Mouse (Mus musculus): Measurements from ENCODE around the gene Pgpep1l. TPM values are rescaled to one million over a fixed set of nuclear protein-coding genes. Genes with fewer than 3 reads are reported as not detected.
A peak's percentile ranks its signal among the peaks of the same experiment; 100 is the strongest.
"Not testable (repeated sequence)": the region's sequence is repeated elsewhere in the genome, so short reads cannot be mapped to it uniquely, and the experiment has no call there.

Pgpep1l gene
- not detected in 2 replicates for total RNA-seq (2017)

DNA sequence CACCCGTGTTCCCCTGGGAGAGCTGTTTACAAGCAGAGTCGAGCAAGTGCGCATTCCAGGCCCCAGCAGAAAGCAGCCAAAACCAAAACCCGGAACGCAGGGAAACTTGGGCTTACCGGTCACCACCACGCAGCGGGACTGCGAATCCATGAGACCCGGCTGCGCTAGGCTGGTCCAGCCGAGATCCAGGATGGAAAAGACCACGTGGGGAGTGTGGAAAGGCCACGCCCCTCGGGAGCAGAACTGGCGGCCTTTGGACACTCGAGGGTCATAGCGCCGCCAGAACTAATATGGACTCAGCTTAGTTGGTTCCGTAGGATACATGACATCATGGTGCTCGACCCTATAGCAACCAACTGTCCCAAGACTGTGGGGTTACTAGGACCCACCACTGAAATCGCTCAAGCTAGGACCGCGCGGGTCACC lies at the start of gene Pgpep1l:
Gene Pgpep1l, minus strand, starts transcription at position 206 of the 426 bp plus-strand sequence.
- 0 out of 2 replicates have a peak, but pooled peaks have one; percentile 25 for ATAC-seq (replicated peaks; ENCODE audit: low read depth, poor library complexity, severe bottlenecking)

DNA sequence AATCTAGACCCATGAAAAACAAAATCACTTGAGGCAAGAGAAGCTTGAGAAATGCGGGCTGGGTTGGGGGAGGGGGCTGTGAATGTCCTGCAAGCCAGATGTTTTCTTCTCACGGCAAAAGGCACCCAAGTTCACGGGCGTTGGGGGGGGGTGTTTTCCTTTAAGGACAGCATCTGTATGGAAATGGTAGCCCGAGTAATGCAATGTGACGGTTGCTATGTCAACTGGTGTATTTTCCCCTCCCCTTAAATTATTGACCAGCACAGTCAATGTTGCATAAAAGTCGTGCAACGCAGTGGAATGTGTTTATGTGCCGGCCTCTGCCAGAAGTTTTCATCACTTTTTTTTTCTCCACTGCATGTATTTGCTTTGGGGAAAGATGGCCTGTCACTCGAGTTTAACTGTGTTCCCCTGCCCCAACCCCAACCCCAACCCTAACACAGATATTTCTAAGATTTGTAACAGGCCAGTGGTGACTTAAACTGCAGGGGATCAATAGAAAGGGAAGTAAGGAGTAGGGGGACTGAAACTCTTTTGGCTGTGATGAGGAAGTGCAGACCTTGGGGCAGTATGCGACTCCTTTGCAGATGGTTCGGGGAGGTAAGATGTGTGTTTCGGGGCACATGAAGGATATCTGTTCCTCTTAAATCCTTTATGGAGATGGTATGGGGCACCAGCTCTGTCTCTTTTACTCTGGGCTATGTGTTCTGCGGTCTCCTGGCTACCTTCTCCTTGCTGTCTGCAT lies 49.2 kb upstream of the Pgpep1l start:
- ATAC-seq (replicated peaks; ENCODE audit: low read depth, poor library complexity, severe bottlenecking) = peak; percentile 65

DNA sequence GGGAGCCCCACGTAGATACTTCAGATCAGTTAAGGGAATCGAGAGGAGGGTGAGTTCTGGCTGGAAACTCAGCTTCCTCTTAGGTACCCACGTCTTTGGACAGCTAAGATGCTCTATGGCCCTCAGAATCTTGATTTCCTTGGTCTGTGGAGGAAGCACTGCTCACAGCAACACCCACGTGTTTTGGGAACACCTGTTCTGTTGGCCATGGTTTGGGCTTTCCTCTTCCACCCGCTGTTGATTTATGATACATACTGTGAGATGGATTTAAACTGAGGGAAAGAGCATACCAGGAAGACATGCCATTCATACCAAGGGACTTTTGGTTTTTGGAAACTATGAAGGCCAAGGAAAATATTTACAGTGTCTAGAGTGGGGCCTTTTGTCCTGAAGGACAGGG lies 48.4 kb upstream of the Pgpep1l start:
- no peak for ATAC-seq (replicated peaks; ENCODE audit: low read depth, poor library complexity, severe bottlenecking)

DNA sequence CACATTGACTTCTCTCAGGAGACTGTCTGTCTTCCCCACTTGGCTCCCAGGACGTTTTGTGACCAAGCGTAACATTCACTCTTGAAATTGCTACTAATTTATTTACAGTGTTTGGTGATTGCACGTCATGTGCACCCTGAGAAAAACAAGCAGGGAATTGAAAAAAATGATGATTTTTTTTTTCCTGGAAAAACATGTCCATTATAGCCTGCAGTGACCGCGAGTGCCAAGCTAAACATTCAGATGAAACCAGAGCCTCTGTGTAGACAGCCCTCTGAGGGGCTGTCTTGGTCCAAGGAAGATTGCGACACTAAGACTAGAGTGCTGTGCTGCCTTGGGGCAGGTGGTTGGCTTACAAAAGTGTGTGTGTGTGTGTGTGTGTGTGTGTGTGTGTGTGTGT lies 47.4 kb upstream of the Pgpep1l start:
- ATAC-seq (replicated peaks; ENCODE audit: low read depth, poor library complexity, severe bottlenecking) = no peak

DNA sequence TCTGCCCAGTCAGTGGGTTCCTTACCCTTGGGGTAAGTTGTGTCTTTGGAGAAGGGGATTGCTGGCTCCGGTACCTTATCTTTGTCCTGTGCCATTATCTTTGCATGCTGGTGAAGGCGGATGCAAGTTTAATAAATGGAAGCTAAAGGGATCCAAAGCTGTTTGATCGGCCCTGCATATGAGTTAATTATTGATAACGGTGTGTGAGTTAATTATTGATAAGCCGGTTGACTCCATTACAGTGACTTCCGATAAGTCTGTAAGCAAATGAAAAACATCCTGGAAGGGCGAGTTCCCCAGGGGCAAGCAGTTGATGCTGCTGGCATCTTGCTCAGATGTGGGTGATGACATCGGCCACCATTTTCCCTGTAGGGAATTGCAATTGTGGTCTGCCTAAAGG lies 42.7 kb upstream of the Pgpep1l start:
- ATAC-seq (replicated peaks; ENCODE audit: low read depth, poor library complexity, severe bottlenecking) = no peak

DNA sequence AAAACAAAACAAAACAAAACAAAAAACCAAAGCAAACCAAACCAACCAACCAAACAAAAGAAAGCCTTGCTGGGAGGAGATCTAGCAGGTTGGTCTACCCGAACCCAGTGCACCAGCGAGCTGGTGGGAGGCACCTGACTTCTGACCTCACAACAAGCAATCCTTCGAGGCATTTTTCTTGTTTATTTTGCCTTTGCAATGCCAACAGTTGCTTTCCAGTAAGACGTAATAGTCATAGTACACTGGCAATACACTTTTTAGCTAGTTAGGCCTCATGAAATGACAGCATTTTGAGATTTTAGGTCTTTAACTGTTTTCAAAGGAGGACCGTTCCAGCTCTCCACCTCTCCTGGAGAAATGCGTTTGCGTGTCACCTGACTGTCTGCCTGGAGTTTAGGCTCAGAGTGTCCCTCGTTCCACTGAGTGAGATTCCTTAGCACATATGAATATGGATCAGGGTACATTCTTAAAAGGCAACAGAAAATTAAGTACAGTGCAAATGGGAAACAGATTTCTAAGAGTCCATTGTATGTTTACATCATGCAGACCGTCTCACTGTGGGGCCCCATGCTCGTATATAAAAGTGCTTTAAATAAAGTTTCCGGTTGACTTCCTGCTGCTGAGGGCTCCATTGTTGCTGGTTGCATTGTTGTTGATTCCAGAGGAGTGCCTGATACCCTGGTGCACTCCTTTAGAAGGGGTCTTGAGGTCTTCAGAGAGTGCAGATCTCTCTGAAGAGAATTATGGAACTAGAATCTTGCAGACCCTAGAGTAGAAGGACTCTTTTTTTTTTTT lies 41.9 kb upstream of the Pgpep1l start:
- ATAC-seq (replicated peaks; ENCODE audit: low read depth, poor library complexity, severe bottlenecking) = no peak

DNA sequence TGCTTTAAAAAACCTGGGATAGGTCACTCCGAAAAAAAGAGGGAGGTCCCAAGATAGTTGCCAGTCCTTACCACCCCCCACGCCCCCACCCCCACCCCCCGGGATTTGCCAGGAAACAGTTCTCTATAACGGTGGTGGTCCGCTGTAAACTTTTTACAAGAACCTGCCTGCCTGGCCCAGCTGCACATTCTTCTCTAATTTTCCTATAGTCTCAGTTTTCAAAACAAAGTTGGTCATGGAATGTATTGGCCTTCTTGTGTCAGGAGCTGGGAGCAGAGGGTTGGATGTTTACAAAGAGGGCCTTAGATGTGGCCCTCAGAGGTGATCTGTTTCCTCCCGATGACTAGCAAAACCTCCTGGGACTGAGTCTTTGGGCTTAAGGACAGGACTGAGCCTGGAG lies 39.7 kb upstream of the Pgpep1l start:
- no peak for ATAC-seq (replicated peaks; ENCODE audit: low read depth, poor library complexity, severe bottlenecking)

DNA sequence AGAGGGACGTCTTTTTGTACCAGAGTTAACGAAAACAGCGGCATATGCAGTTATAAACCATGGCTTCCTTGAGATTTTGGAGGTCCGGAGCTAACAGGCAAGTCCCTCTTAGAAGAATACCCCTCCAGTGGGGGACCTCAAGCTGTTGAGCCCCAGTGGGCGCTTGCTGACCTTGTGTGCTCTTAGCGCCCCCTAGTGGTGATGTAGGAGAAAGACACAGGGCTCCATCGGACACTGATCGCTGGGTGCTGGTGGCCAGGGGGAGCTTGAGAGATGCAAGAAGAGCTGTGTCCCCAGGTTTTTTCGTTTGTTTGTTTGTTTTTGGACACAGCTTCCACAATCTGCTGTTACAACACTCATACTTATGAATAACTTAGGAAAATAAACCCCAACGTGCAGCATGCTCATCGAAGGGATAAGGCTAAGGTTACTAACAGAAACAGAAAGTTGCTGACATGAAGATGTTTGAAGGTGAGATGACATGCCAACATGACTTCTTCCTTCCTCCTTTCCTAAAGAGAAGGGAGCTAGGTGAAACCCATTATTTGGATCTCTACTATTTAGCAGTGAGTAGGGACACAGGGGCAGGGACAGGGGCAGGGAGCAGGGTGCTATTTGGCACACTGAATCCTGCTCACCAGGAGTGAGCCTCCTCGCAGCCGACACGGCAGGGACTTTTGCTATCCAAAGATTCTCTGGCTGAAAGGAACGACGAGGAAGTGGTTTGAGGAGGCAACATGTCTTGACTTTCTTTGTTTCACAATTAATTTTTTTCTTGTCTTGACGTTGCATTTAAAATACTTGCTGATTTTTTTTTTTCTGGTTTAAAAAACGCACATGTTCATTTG lies 38.8 kb upstream of the Pgpep1l start:
- peak; percentile 95 for ATAC-seq (replicated peaks; ENCODE audit: low read depth, poor library complexity, severe bottlenecking)

DNA sequence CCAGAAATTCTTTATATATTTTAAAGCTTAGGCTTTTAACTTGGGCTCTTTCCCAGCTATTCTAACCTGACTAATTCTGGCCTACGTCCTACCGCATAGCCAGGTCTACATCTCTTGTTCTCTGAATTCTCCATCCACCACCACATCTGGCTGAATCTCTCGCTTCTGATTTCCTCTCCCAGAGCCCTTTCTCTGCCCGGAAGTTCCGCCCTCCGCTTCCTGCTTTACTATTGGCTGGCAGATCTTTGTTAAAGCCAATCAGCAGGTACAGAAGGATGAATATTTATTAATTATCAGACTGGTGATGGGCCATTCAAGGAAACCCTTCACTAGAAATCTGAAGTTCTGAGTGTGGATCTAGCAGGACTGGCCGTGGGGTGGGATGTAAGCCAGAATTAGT lies 37.1 kb upstream of the Pgpep1l start:
- no peak for ATAC-seq (replicated peaks; ENCODE audit: low read depth, poor library complexity, severe bottlenecking)

DNA sequence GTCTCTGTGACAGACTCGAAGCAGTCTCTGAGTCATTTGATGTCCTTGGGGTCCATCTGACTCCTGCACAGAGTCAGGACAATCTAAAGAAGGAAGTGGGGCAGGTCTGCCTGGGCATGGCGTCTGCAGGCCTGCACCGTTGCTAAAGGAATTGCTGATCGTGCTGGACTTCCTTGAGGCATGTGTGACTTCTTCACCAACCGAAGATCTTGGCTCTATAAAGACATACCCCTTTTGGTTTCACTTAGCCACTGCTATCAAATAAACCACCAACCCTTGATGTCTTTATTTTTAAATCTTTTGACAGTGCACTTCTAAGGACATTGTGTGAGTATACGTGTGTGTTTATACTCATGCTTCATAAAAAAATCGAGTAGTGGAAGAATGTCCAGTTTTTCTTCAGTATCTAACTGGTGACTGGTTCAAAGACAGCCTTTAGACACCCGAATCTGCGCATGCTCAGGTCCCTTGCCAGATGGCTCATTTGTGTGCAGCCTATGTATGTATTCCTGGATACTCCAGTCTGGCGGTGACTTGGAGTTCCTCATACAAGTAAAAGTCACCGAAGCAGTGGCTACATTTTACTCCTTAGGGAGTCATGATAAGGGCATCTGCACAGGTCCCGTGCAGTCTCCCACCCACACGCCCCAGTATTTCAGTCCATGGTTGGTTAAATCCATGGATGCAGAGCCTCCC lies 34.5 kb upstream of the Pgpep1l start:
- peak; percentile 33; the same call in 1 of the 2 replicates for ATAC-seq (replicated peaks; ENCODE audit: low read depth, poor library complexity, severe bottlenecking)

DNA sequence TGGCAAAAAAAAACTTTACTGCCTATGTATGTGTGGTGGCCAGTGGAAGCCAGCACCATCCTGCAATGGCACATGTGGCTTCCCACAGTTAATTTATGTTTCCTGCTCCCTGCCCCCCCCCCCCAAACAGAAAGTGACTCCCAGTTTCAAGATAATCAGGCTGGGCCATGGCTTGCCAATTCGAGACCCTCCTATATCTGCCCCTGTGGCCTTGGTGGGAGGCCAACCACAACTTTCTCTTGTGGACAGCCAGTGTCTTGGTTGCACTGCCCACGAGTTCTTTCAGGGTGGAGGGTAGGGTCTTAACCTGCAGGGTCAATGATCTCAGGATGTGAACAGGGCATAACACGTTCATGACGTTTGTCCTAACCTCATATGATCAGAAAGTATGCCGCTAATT lies 32.5 kb upstream of the Pgpep1l start:
- ATAC-seq (replicated peaks; ENCODE audit: low read depth, poor library complexity, severe bottlenecking) = 0 out of 2 replicates have a peak, but pooled peaks have one; percentile 20

DNA sequence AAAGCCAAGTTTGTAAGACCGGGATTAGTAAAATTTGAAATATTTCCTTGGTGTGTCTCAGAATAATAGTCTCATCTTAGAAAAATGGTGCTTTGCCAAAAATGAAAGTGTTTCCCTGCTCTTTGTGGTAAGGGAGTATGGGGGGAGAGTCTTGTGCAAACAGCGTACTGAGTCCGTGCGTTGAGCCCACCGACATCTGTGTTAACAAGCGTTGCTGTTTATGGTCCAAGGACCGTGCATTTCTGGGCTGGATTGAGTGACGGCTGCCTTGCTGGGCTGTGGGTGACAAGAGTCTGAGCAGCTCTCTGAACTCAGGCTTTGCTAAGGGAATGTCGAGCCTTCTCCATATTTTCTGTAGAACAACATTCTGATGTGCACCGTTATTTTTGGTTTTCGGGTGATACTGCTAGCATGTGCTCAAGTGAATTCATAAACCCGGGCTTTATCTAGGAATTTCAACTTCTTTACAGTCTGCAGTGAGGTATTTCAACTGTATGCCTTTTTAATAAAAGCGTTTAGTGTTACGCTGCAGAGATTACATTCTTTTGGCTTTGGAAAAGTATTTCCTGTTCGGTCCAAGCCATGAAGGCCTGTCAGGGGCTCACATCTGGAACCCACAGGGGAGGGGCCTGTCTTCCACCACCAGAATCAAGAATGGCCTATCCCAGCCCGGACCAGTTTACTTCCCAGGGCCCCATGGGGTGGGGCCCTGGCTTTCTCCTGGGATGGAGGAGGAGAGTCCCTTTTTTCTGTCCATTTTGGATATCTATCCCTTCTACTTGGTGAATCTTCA lies 30.2 kb upstream of the Pgpep1l start:
- no peak for ATAC-seq (replicated peaks; ENCODE audit: low read depth, poor library complexity, severe bottlenecking)

DNA sequence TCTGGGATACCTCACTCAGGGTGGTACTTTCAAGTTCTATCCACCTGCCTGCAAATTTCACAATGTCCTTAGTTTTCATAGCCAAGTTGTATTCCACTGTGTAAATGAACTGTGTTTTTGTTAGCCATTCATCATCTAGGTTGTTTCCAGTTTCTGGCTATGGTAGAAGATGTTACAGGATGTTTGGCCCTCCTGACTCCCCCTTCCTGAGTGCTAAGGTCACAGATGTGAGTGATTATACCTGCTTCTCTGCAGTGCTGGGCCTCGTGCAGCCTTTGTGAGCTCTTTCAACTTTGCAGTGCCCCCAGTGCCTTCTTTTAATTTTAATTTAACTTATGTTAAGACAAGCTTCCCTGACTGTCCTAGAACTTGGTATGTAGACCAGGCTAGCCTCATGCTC lies 27.6 kb upstream of the Pgpep1l start:
- no peak for ATAC-seq (replicated peaks; ENCODE audit: low read depth, poor library complexity, severe bottlenecking)

DNA sequence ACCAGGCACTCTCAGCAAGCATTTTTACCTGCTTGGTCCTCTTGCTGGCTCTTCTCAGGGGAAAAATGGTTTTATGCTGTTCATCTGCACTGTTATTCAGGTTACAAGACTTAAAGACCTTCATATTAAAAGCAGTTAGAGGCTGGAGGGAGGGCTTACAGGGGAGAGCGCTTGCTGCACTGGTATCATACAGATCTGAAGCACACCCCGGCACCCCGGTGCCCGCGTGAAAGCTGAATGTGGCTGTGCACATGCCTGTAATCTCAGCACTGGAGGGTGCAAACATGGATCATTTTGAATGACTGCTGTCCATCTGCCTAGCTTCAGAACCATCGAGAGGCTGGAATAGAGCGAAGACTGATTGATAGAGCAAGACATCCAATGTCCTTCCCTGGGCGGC lies 25.0 kb upstream of the Pgpep1l start:
- ATAC-seq (replicated peaks; ENCODE audit: low read depth, poor library complexity, severe bottlenecking) = no peak

DNA sequence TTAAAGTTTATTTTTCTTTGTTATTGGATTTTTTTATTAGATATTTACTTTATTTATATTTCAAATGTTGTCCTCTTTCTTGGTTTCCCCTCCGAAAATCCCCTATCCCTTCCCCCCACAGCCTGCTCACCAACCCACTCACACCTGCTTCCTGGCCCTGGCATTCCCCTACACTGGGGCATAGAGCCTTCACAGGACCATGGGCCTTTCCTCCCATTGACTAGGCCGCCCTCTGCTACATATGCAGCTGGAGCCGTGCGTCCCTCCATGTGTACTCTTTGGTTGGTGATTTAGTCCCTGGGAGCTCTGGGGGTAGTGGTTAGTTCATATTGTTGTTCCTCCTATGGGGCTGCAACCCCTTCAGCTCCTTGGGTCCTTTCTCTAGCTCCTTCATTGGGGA lies 24.0 kb upstream of the Pgpep1l start:
- not testable (repeated sequence) for ATAC-seq (replicated peaks; ENCODE audit: low read depth, poor library complexity, severe bottlenecking)

DNA sequence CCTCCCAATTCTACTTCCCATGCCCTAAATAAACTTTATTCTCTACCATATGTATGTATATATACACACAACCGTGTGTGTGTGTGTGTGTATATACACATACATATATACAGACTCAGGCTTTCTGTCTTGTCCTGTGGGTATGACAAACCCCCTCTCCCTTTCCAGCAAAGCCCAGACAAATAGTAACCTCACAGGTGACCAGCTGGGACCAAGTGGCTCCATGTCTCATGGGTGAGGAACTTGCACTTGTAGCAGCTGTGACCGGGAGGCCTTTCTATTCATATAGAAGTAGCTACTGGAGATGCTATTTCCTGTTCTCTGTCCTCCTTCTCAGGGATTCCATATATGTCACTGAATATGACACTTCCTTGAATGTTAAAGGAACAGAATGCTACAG lies 23.5 kb upstream of the Pgpep1l start:
- ATAC-seq (replicated peaks; ENCODE audit: low read depth, poor library complexity, severe bottlenecking) = no peak

DNA sequence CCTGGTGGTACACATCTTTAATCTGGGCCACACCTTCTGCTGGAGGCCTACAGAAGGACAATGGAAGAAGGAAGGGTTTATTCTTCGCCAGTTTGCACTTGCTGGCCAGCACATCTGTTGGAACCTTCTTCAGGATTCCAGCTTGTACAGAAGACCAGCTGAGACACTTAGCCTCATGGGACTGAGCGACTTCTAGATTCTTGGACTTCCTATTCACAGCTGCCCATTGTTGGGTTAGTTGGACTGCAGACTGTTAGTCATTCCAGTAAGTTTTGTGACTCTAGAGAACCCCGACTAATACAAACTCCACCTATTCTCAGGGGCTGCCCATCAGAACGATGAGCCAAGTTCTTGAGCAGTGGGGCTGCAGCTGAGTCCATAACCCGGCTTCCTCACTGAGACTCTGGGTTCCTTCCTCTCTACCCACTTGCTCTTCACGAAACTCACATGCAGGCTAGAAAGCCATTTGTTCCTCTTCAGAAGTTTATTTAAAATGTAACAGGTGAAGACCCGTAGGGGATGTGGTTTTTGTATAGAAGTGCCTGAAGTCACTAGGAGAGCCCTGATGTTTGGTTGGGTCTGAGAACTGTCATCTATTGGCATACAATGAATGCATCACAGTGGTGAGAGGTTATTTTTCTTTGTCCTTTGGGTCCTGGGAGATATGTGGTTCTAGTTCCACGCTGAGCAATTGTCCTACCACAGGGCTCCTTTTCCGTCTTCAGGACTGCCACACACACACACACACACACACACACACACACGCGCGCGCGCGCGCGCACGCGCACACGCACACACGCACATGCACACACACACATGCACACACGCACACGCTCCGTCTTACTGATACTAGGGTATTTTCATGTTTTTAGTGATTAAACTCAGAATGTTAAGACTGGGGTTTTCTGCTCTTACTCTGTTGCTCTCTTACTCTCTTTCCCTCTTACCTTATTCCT lies 22.8 kb upstream of the Pgpep1l start:
- no peak for ATAC-seq (replicated peaks; ENCODE audit: low read depth, poor library complexity, severe bottlenecking)

DNA sequence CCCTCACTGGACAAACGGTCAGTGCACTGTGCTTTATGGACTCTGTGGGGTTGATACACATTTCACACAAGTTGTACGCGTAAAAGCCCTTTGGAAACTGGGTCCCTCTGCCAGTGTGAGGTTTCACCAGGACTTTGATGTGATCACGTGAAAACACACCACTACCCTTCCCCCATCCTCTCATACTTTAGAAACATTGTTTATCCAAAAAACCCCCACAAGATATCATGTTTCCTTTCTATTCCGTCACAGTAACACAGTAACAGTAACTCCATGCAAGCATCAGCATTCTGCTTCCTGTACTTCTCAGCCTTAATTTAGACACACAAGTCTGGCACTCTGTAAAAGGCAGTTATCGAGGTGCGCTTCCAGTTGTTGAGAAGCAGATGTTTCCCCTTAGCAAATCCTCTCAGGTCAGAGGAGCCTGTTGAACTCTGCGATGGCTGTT lies 21.8 kb upstream of the Pgpep1l start:
- no peak for ATAC-seq (replicated peaks; ENCODE audit: low read depth, poor library complexity, severe bottlenecking)
